Mouse (Mus musculus): ENCODE results near the gene Bcat2. TPM values are rescaled to one million over a fixed set of nuclear protein-coding genes. Genes with fewer than 3 reads are reported as not detected.

Bcat2 gene
- polyA plus RNA-seq, 1 experiment from 2014 or later = 18.9 TPM

GRCm38 (mm10) chr7:45619592-45619991 is 49.6 kb downstream of the Bcat2 start:
- H3K27me3 ChIP-seq = peaks cover 50% of the 10 kb centered on the region
- no peak overlapping the region for H3K4me3 ChIP-seq
- H3K36me3 ChIP-seq (ENCODE audit: poor library complexity, severe bottlenecking) = no peaks in the 10 kb centered on the region
- H3K4me1 ChIP-seq = peaks cover 5% of the 10 kb centered on the region
- no peak overlapping the region for H3K27ac ChIP-seq
- no peak overlapping the region for H3K4me2 ChIP-seq
- WGBS = 90% methylated on average over 5 of the region's 5 CpGs
- no peak for ATAC-seq
- H3K9me3 ChIP-seq (replicated peaks) = no peaks in the 10 kb centered on the region
- H3K9ac ChIP-seq = no peak overlapping the region

DNA sequence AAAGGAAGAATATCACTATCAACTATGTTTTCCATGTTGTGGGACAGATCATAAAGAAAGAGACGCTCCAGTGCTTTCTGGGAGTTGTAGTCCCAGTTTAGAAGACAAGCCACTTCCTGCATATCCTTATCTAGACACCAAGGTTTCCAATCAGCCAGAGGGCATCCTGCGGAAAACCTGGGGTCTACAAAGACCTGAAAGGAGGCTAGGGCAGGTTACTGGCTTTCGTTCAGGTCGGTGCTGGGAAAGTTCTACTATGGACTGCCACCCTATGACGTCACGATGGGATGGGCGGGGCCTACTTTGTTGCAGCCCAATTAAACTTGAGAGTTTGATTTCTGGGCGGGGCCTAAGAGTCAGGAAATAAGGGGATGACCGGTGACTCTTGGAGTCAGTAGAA is 51.5 kb downstream of the Bcat2 start, which contains the start of gene Izumo1:
Gene Izumo1 (plus strand): TSS at position 369 of the 400 bp plus-strand sequence.
- WGBS = 38% methylated on average over 9 of the region's 9 CpGs
- Histone ChIP-seq H3K4me1 (peaks cover 5% of the 10 kb centered on the region), H3K36me3 (ENCODE audit: poor library complexity, severe bottlenecking) (no peaks in the 10 kb centered on the region), H3K9ac (no peak within 1 kb of the TSS), H3K4me2 (no peak within 1 kb of the TSS), H3K9me3 (replicated peaks) (no peaks in the 10 kb centered on the region), H3K27me3 (peaks cover 42% of the 10 kb centered on the region), H3K4me3 (no peak within 1 kb of the TSS), H3K27ac (no peak within 1 kb of the TSS)
- no peak for ATAC-seq

GRCm38 (mm10) chr7:45623507-45623906 is 53.6 kb downstream of the Bcat2 start:
- no peak overlapping the region for H3K4me2 ChIP-seq
- no peak overlapping the region for H3K27ac ChIP-seq
- peaks cover 7% of the 10 kb centered on the region; the same call in 1 of the 2 replicates for H3K4me1 ChIP-seq
- WGBS = 92% methylated on average over 11 of the region's 11 CpGs
- no peaks in the 10 kb centered on the region for H3K9me3 ChIP-seq (replicated peaks)
- no peak overlapping the region for H3K9ac ChIP-seq
- no peak for ATAC-seq
- no peaks in the 10 kb centered on the region for H3K36me3 ChIP-seq (ENCODE audit: poor library complexity, severe bottlenecking)
- no peak overlapping the region for H3K4me3 ChIP-seq
- peaks cover 32% of the 10 kb centered on the region for H3K27me3 ChIP-seq

DNA sequence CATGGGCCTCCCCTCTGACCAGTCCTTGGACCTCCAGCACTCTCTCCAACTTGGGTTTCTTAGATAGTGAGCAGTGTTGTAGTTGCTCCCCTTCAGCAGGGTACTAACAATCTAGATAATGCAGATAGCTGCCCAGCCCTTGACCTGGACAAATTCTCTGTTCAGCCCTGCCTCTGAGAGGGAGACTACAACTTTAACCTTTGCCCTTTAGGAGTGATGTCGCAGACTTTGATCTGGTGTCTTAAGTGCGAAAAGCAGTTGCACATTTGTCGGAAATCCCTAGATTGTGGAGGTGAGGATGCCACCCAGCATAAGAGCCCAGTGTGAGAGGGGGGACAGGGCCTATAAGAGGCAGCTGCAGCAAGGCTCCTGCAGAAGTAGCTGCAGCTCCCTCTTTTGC is 54.8 kb downstream of the Bcat2 start:
- Histone ChIP-seq H3K27me3 (peaks cover 22% of the 10 kb centered on the region), H3K4me2 (no peak overlapping the region), H3K9ac (no peak overlapping the region), H3K4me1 (peaks cover 7% of the 10 kb centered on the region; the same call in 1 of the 2 replicates), H3K9me3 (replicated peaks) (no peaks in the 10 kb centered on the region), H3K27ac (no peak overlapping the region), H3K4me3 (no peak overlapping the region), H3K36me3 (ENCODE audit: poor library complexity, severe bottlenecking) (no peaks in the 10 kb centered on the region)
- no peak for ATAC-seq
- 87% methylated on average over 3 of the region's 3 CpGs for WGBS

- H3K27ac ChIP-seq = no peak overlapping the region
- H3K4me3 ChIP-seq = no peak overlapping the region
- no peak overlapping the region for H3K4me2 ChIP-seq
- 88% methylated on average over 8 of the region's 8 CpGs for WGBS
- H3K9me3 ChIP-seq (replicated peaks) = no peaks in the 10 kb centered on the region
- H3K36me3 ChIP-seq (ENCODE audit: poor library complexity, severe bottlenecking) = no peaks in the 10 kb centered on the region
- peaks cover 7% of the 10 kb centered on the region; the same call in 1 of the 2 replicates for H3K4me1 ChIP-seq
- no peak overlapping the region for H3K9ac ChIP-seq
- no peak for ATAC-seq
- H3K27me3 ChIP-seq = peaks cover 19% of the 10 kb centered on the region
These were observed 55.5 kb downstream of the Bcat2 start for GRCm38 (mm10) chr7:45625481-45625880.

DNA sequence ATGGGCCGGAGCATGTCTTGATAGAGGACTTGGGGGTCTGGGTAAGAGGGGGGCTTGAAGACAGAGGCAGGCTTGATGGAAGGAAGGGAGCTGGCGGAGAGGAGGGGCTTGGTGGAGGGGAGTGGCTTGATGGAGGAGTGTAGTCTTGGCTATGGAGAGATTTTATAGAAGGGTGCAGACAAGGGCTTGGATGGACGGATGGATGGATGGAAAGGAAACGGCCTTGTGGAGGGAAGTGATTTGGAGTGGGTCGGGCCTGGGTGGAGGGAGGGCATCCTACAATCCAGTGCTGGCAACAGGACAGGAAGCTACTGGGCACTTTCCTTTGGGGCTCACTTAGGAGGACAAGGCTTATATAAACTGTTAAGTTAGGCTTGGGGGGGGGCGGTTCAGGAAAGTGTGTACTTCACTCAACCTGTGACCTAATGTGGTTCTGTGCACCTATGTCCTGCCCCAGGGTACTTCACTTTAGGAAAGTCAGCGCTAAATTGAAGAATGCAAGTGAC is 56.7 kb downstream of the Bcat2 start:
- 90% methylated on average over 7 of the region's 7 CpGs for WGBS
- Histone ChIP-seq H3K27ac (no peak overlapping the region), H3K36me3 (ENCODE audit: poor library complexity, severe bottlenecking) (no peaks in the 10 kb centered on the region), H3K9ac (no peak overlapping the region), H3K9me3 (replicated peaks) (no peaks in the 10 kb centered on the region), H3K4me3 (no peak overlapping the region), H3K4me1 (peaks cover 7% of the 10 kb centered on the region; the same call in 1 of the 2 replicates), H3K27me3 (peaks cover 23% of the 10 kb centered on the region), H3K4me2 (no peak overlapping the region)
- no peak for ATAC-seq

- WGBS = 87% methylated on average over 9 of the region's 9 CpGs
- H3K9ac ChIP-seq = peak within 1 kb of the TSS; percentile 78
- peak within 1 kb of the TSS; percentile 55 for H3K4me3 ChIP-seq
- ATAC-seq = no peak
- H3K4me2 ChIP-seq = peak within 1 kb of the TSS; percentile 88
- no peaks in the 10 kb centered on the region for H3K36me3 ChIP-seq (ENCODE audit: poor library complexity, severe bottlenecking)
- H3K9me3 ChIP-seq (replicated peaks) = no peaks in the 10 kb centered on the region
- H3K4me1 ChIP-seq = peaks cover 8% of the 10 kb centered on the region
- H3K27ac ChIP-seq = peak within 1 kb of the TSS; percentile 84
- peaks cover 26% of the 10 kb centered on the region for H3K27me3 ChIP-seq
These were observed 57.3 kb downstream of the Bcat2 start, which contains the start of gene Rasip1 for GRCm38 (mm10) chr7:45627261-45627660. Rasip1 (plus strand) TSS chr7:45627488.

DNA sequence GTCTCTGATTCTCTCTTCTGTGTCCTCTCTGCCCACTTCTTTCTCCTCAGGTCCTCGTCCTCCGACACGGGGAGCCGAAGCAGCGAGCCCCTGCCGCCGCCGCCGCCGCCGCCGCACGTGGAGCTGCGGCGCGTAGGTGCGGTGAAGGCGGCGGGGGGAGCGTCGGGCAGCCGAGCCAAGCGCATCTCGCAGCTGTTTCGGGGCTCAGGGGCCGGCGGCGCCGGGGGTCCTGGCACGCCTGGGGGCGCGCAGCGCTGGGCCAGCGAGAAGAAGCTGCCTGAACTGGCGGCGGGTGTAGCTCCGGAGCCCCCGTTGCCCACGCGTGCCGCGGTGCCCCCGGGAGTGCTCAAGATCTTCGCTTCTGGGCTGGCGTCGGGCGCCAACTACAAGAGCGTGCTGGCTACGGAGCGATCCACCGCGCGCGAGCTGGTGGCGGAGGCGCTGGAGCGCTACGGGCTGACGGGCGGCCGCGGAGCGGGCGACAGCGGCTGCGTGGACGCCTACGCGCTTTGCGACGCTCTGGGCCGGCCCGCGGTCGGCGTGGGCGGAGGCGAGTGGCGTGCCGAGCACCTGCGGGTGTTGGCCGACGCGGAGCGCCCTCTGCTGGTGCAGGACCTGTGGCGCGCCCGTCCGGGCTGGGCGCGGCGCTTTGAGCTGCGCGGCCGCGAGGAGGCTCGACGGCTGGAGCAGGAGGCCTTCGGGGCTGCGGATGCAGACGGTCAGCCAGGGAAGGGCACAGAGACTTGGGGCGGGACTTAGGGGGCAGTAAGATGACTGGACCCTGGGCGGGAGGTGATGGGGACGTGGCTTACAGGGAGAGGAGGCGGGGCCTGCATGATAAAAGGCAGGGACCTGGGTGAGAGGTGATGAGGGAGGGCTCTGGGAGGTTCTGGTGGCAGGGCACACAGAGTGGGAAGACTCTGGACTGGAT is 58.7 kb downstream of the Bcat2 start:
- 1% methylated on average over 105 of the region's 105 CpGs for WGBS
- H3K4me2 ChIP-seq = peak overlapping the region; percentile 88
- peak overlapping the region; percentile 78 for H3K9ac ChIP-seq
- ATAC-seq = peak; percentile 86
- no peaks in the 10 kb centered on the region for H3K9me3 ChIP-seq (replicated peaks)
- peaks cover 14% of the 10 kb centered on the region for H3K4me1 ChIP-seq
- peak overlapping the region; percentile 55 for H3K4me3 ChIP-seq
- peaks cover 33% of the 10 kb centered on the region for H3K27me3 ChIP-seq
- no peaks in the 10 kb centered on the region for H3K36me3 ChIP-seq (ENCODE audit: poor library complexity, severe bottlenecking)
- H3K27ac ChIP-seq = peak overlapping the region; percentile 84

- Histone ChIP-seq H3K27ac (no peak overlapping the region), H3K27me3 (peaks cover 29% of the 10 kb centered on the region), H3K9me3 (replicated peaks) (no peaks in the 10 kb centered on the region), H3K36me3 (ENCODE audit: poor library complexity, severe bottlenecking) (no peaks in the 10 kb centered on the region), H3K4me1 (peaks cover 14% of the 10 kb centered on the region), H3K4me3 (no peak overlapping the region), H3K4me2 (no peak overlapping the region), H3K9ac (no peak overlapping the region)
- 78% methylated on average over 23 of the region's 23 CpGs for WGBS
- ATAC-seq = no peak
These were observed 60.3 kb downstream of the Bcat2 start for GRCm38 (mm10) chr7:45630064-45630907.

GRCm38 (mm10) chr7:45632499-45632898 is 62.5 kb downstream of the Bcat2 start:
- Histone ChIP-seq H3K9ac (peak overlapping the region; percentile 59), H3K36me3 (ENCODE audit: poor library complexity, severe bottlenecking) (peaks cover 9% of the 10 kb centered on the region), H3K27me3 (peaks cover 24% of the 10 kb centered on the region), H3K4me1 (peaks cover 14% of the 10 kb centered on the region), H3K9me3 (replicated peaks) (0 out of 2 replicates have a peak, but pooled peaks cover 3% of the 10 kb centered on the region), H3K4me2 (peak overlapping the region; percentile 52), H3K4me3 (peak overlapping the region; percentile 18; the same call in 1 of the 2 replicates), H3K27ac (no peak overlapping the region)
- no peak for ATAC-seq
- WGBS = 12% methylated on average over 35 of the region's 35 CpGs

DNA sequence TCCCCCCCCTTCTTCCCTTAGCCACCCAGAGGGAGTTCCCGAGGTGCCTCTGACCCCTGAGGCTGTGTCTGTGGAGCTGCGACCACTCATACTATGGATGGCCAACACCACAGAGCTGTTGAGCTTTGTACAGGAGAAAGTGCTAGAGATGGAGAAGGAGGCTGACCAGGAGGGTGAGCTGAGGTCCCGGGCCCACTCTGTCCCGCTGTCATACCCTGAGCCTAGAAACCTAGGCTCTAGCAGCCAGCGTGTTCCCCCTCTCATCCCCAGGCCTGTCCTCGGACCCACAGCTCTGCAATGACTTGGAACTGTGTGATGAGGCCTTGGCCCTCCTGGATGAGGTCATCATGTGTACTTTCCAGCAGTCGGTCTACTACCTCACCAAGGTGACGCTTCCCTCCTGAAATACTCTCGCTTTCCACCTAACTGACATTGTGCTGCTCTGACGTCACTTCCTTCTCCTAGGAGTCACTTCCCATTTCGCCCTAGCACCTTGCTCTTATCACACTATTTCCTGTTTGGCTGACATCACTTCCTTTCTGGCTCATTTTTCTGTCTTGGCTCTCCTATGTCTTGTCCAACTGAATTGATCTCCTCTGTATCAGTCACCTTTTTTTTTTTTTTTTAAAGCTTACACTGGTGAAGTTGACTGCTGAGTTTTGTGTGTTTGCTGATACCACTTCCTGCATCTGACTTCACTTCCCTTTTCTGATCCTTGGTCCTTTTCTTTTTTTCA is 65.2 kb downstream of the Bcat2 start:
- no peak overlapping the region for H3K4me3 ChIP-seq
- WGBS = 93% methylated on average over 11 of the region's 11 CpGs
- H3K27ac ChIP-seq = no peak overlapping the region
- 0 out of 2 replicates have a peak, but pooled peaks cover 3% of the 10 kb centered on the region for H3K9me3 ChIP-seq (replicated peaks)
- H3K9ac ChIP-seq = no peak overlapping the region
- H3K4me1 ChIP-seq = peaks cover 14% of the 10 kb centered on the region
- no peak overlapping the region for H3K4me2 ChIP-seq
- ATAC-seq = no peak
- H3K27me3 ChIP-seq = peaks cover 18% of the 10 kb centered on the region
- peaks cover 9% of the 10 kb centered on the region for H3K36me3 ChIP-seq (ENCODE audit: poor library complexity, severe bottlenecking)
